Comparison of ENCODE assay signal across 23 mouse cellular contexts in the genomic region with DNA sequence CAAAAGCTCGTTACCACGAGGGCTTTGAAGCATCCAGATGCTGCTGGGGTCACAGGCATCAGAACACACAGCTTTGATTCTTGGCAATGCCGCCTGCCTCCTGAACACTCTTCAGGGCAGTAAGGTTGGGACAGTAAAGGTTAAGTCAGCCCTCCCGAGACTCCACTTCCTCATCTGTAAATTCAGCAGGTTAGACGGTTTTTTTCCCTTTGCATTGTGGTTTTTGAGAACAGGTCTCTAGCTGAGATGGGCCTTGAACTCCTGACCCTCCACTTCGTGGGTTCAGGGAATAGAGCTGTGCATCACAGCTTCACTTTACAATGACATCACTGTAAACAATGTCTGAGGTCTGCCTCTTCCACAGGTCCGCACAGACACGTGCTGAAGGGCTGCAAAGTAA.
"Had no signal": no experiment of that assay in that cellular context is flagged by ENCODE, and none has a peak within 500 bp of the region (broad histone marks: within the 10 kb centered on the region; RNA-seq: fewer than 3 reads in every experiment).

No protein-coding gene starts in this region.

- H3K9me3 ChIP-seq: kidney, embryonic 15.5 days; limb, embryonic 10.5 days; limb, embryonic 13.5 days; liver, embryonic 12.5 days; liver, embryonic 15.5 days; lung, embryonic 15.5 days; midbrain, embryonic 12.5 days; midbrain, embryonic 15.5 days; neural tube, embryonic 12.5 days; neural tube, embryonic 15.5 days had no signal

- ATAC-seq: liver, embryonic 12.5 days; midbrain, embryonic 15.5 days had no signal

- H3K27ac ChIP-seq: kidney, embryonic 15.5 days; limb, embryonic 10.5 days; limb, embryonic 13.5 days; liver, embryonic 12.5 days; liver, embryonic 15.5 days; lung, embryonic 15.5 days; macrophage; midbrain, embryonic 12.5 days; midbrain, embryonic 15.5 days; neural tube, embryonic 12.5 days; neural tube, embryonic 15.5 days; stomach, postnatal 0 days had no signal

- DNase-seq: kidney, postnatal 10 days; kidney, postnatal 4 days; liver; lung, adult 18-20 months; lung, postnatal 14 days; right cerebral cortex, adult 18-20 months; right cerebral cortex, postnatal 14 days; right cerebral cortex, postnatal 4 days; thymus, adult 2 months; thymus, postnatal 14 days; thymus, postnatal 4 days had no signal

- H3K4me2 ChIP-seq: kidney, embryonic 15.5 days; limb, embryonic 13.5 days; liver, embryonic 12.5 days; liver, embryonic 15.5 days; lung, embryonic 15.5 days; midbrain, embryonic 12.5 days; midbrain, embryonic 15.5 days; neural tube, embryonic 12.5 days; neural tube, embryonic 15.5 days had no signal

- H3K4me3 ChIP-seq: kidney, embryonic 15.5 days; limb, embryonic 10.5 days; limb, embryonic 13.5 days; liver, embryonic 12.5 days; liver, embryonic 15.5 days; lung, embryonic 15.5 days; midbrain, embryonic 12.5 days; midbrain, embryonic 15.5 days; neural tube, embryonic 12.5 days; neural tube, embryonic 15.5 days had no signal

- H3K27me3 ChIP-seq: kidney, embryonic 15.5 days; limb, embryonic 13.5 days; liver, embryonic 12.5 days; liver, embryonic 15.5 days; lung, embryonic 15.5 days; midbrain, embryonic 12.5 days; midbrain, embryonic 15.5 days; neural tube, embryonic 12.5 days; neural tube, embryonic 15.5 days had no signal

- H3K9ac ChIP-seq: kidney, embryonic 15.5 days; limb, embryonic 13.5 days; liver, embryonic 12.5 days; liver, embryonic 15.5 days; lung, embryonic 15.5 days; midbrain, embryonic 12.5 days; midbrain, embryonic 15.5 days; neural tube, embryonic 12.5 days; neural tube, embryonic 15.5 days had no signal
